Mouse (Mus musculus): ENCODE data around the gene Gm5678. TPM values are rescaled to one million over a fixed set of nuclear protein-coding genes. Genes with fewer than 3 reads are reported as not detected.

Gm5678 gene
- polyA plus RNA-seq (2015; fragmentation: Nextera tagmentation; extraction: Ambion mirVana), result not detected in 2 replicates

DNA sequence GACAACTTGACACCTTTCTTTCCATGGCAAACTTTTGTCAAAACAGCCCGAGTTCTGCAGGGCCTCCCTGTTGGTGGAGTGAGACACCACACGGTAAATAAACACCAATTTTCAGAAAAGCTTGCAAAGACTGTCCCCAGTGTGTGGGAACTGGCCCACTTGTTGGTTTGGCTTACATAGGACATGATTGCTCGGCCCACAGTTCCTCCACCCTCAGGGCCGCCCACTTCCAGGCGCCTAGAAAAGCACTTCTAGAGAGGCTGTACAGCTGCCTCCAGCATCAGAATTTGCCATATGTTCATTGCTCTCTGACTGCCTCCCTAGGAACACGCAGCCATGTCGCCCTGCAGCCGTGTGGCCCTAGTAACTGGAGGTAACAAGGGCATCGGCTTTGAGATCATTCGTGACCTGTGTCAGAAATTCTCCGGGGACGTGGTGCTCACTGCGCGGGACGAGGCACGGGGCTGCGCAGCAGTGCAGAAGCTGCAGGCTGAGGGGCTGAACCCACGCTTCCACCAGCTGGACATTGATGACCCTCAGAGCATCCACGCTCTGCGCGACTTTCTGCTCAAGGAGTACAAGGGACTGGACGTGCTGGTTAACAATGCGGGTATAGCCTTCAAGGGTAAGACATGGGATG is at the start of gene Gm5678:
TSS of gene Gm5678 (plus strand) at position 337 of the 640 bp plus-strand sequence.

DNA sequence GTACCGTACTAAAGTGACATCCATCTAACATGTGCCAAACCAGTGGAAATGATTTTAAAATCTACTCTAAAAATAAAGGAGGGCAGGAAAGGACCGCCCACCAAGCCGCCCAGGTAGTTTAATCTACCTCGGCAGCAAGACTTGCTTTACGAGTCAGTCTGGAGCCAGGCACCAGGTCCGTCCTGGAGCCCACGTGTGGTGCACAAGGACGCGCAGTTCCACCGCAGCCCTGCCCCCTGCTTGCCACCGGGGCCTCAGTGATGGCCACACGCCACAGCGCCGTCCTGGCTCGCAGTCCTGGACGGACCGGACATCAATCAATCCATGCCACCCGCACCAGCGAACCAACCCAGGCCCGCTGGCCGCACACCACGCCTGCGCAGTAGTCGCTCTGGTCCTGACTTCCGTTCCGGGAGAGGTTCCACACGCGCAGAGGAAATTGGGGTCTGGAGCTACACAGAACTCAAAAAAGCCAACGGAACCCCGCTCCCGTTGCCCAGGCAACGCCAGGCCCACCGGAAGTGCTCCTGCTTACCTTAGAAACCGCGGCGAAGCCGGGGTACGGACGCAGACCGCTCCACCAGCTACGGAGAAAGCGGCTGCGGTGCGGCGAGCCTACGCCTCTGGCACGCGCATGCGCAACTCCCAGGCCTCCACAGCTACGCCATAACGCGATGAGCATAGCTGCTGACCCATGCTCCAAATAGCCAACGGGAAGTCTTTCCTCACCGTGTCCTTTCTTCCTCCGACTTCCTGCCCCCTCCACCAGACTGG is 24.3 kb upstream of the Gm5678 start, which contains the start of gene Setd4:
TSS of gene Setd4 (minus strand) at position 625 of the 774 bp plus-strand sequence.

DNA sequence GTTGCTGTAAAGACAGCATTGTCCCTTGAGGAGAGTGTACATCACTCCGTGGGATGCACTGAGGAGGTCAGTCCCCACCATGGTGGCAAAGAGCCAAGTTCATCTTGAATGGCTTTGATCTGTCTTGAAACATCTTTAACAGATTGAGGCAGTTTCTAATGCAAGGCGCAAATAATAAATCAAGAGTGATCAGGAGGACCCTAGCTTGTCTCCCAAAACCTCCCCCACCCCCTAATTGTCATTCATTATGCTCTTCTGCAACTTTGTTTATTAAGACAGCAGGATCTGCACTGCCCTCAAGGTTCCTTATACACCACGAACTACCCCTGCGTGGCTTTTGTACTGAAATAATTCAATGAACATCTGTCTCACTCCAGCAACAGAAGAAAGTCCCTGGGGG is 22.3 kb upstream of the Gm5678 start, which contains the start of gene Cbr1:
TSS of gene Cbr1 (plus strand) at position 301 of the 400 bp plus-strand sequence.

Other genes with a start within 250 kb of the Gm5678 start
- 6.0 and 8.3 TPM in 2 replicates for gene Setd4, start 24.0 kb upstream of the Gm5678 start, polyA plus RNA-seq (2015; fragmentation: Nextera tagmentation; extraction: Ambion mirVana)
- 98.6 and 105 TPM in 2 replicates for gene Cbr1, start 22.2 kb upstream of the Gm5678 start, polyA plus RNA-seq (2015; fragmentation: Nextera tagmentation; extraction: Ambion mirVana)
- gene Cbr3, start 55.1 kb downstream of the Gm5678 start, polyA plus RNA-seq (2015; fragmentation: Nextera tagmentation; extraction: Ambion mirVana), result 8.2 and 9.7 TPM in 2 replicates
- 8.6 and 9.2 TPM in 2 replicates for gene Dop1b, start 83.8 kb downstream of the Gm5678 start, polyA plus RNA-seq (2015; fragmentation: Nextera tagmentation; extraction: Ambion mirVana)
- gene Morc3, start 204.0 kb downstream of the Gm5678 start, polyA plus RNA-seq (2015; fragmentation: Nextera tagmentation; extraction: Ambion mirVana), result 22.6 and 31.5 TPM in 2 replicates

Data from adrenal gland, postnatal 0 days (tissue).